In the genomic region with DNA sequence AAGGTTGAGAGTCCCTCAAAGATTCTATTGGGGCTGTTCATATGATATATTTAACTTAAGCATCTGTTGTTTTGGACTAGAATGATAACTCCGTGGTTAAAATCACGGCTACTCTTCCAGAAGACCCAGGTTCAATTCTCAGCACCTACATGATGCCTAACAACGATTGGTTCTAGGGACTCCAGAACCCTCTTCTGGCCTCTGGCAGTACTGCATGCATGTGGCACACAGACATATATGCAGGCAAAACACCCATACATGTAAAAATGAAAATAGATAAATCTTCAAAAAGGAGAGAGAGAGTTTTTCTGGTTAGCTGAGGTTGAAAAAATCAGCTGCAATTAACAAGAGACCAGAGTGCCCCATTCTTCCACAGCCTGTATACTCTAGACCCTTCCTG, we compare ENCODE assay signal across 1 mouse cellular context.
TF ChIP-seq lines count a peak whose summit lies in the region.

No protein-coding gene starts in this region.

TF ChIP-seq in MEL, 35 proteins besides CTCF, POLR2A, EP300 and RAD21 (continued from another document):
- no peak for TF ChIP-seq ZC3H11A (IDR thresholded peaks at IDR 0.05; ENCODE audit: low read depth, low read length)
- no peak for TF ChIP-seq POLR2AphosphoS2 (IDR thresholded peaks at IDR 0.05; ENCODE audit: low read length)
- no peak for TF ChIP-seq TAL1 (IDR thresholded peaks at IDR 0.05; ENCODE audit: low read length)
